ENCODE assay signal across 19 mouse cellular contexts in the genomic region with DNA sequence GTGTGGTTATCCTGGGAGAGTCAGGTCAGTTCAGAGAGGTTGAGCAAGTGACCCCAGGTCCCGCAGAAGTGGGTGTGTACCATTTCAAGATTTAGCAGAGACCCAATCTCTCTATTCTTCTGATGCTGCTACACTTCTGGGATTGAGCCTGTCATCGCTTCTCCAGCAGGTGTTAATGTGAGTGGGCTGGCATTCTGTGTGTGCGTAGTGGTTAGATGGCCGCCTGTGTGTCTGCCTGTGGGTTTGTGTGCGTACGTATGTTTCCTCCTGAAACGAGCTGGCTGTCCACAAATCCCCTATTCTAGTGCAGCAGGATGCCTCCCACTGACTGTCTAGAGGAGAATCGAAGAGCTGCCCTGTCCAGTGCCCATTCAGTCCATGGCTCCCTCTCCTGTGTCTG. TPM values are rescaled to one million over a fixed set of nuclear protein-coding genes. Genes with fewer than 3 reads are reported as not detected.
DNase-seq lines count a peak whose midpoint lies in the region; ATAC-seq lines count a peak whose summit lies in the region.
"Had no signal": no experiment of that assay in that cellular context is flagged by ENCODE, and none has a peak within 500 bp of the region (broad histone marks: within the 10 kb centered on the region; RNA-seq: fewer than 3 reads in every experiment).

No protein-coding gene starts in this region.

- DNase-seq in forebrain, embryonic 14.5 days (ENCODE audit: low spot score): peak; percentile 51
- no peak for DNase-seq in forebrain, embryonic 11.5 days (ENCODE audit: low spot score)
- no peak for DNase-seq in hindbrain, embryonic 11.5 days (ENCODE audit: low spot score)
- DNase-seq in right cerebral cortex, adult 18-20 months: peak; percentile 46
- no peak for DNase-seq in right cerebral cortex, postnatal 25 days
- DNase-seq: adrenal gland, adult 2 months; cerebellum, adult 11 months; cerebellum, adult 8-10 months; gastrocnemius, adult 2 months; gastrocnemius, postnatal 25 days; kidney, adult 2 months had no signal

- H3K27ac ChIP-seq in forebrain, embryonic 14.5 days (ENCODE audit: low read depth, low read length): no peak overlapping the region
- H3K27ac ChIP-seq in forebrain, embryonic 11.5 days (ENCODE audit: low read depth, low read length): no peak overlapping the region
- no peak overlapping the region for H3K27ac ChIP-seq in hindbrain, embryonic 15.5 days (replicated peaks)
- H3K27ac ChIP-seq in hindbrain, embryonic 11.5 days (ENCODE audit: low read depth, low read length): no peak overlapping the region
- no peak overlapping the region for H3K27ac ChIP-seq in intestine, embryonic 16.5 days (ENCODE audit: low read length)
- H3K27ac ChIP-seq: embryonic facial prominence, embryonic 15.5 days; gastrocnemius, adult 2 months; intestine, embryonic 15.5 days had no signal

- H3K4me2 ChIP-seq in forebrain, embryonic 14.5 days (ENCODE audit: low read length): no peak overlapping the region
- H3K4me2 ChIP-seq in forebrain, embryonic 11.5 days (ENCODE audit: low read depth, low read length, severe bottlenecking): no peak overlapping the region
- no peak overlapping the region for H3K4me2 ChIP-seq in hindbrain, embryonic 15.5 days
- H3K4me2 ChIP-seq in hindbrain, embryonic 11.5 days (replicated peaks; ENCODE audit: low read depth, low read length): no peak overlapping the region
- H3K4me2 ChIP-seq in intestine, embryonic 16.5 days (ENCODE audit: low read depth, low read length): no peak overlapping the region
- H3K4me2 ChIP-seq: embryonic facial prominence, embryonic 15.5 days; heart, embryonic 12.5 days; intestine, embryonic 15.5 days had no signal

- no peak overlapping the region for H3K4me3 ChIP-seq in forebrain, embryonic 14.5 days (ENCODE audit: low read depth, low read length)
- H3K4me3 ChIP-seq in forebrain, embryonic 11.5 days (ENCODE audit: low read depth, low read length): no peak overlapping the region
- no peak overlapping the region for H3K4me3 ChIP-seq in hindbrain, embryonic 15.5 days
- no peak overlapping the region for H3K4me3 ChIP-seq in hindbrain, embryonic 11.5 days (ENCODE audit: low read depth, low read length)
- no peak overlapping the region for H3K4me3 ChIP-seq in intestine, embryonic 16.5 days (ENCODE audit: low read length)
- H3K4me3 ChIP-seq: embryonic facial prominence, embryonic 15.5 days; erythroblast, embryonic 14.5 days; gastrocnemius, adult 2 months; heart, embryonic 12.5 days; intestine, embryonic 15.5 days had no signal

- H3K36me3 ChIP-seq in forebrain, embryonic 14.5 days (ENCODE audit: control insufficient read depth, insufficient read depth, low read length): no peaks in the 10 kb centered on the region
- H3K36me3 ChIP-seq in forebrain, embryonic 11.5 days (ENCODE audit: control insufficient read depth, insufficient read depth, low read length): no peaks in the 10 kb centered on the region
- no peaks in the 10 kb centered on the region for H3K36me3 ChIP-seq in hindbrain, embryonic 15.5 days
- no peaks in the 10 kb centered on the region for H3K36me3 ChIP-seq in hindbrain, embryonic 11.5 days (ENCODE audit: control insufficient read depth, insufficient read depth, low read length)
- no peaks in the 10 kb centered on the region for H3K36me3 ChIP-seq in intestine, embryonic 16.5 days (ENCODE audit: control insufficient read depth, insufficient read depth, low read length)
- H3K36me3 ChIP-seq: embryonic facial prominence, embryonic 15.5 days; heart, embryonic 12.5 days; intestine, embryonic 15.5 days had no signal

- H3K4me1 ChIP-seq in forebrain, embryonic 14.5 days (ENCODE audit: control insufficient read depth, insufficient read depth, low read length): peaks cover 41% of the 10 kb centered on the region
- H3K4me1 ChIP-seq in forebrain, embryonic 11.5 days (replicated peaks; ENCODE audit: control insufficient read depth, insufficient read depth, low read length): peaks cover 34% of the 10 kb centered on the region
- H3K4me1 ChIP-seq in hindbrain, embryonic 15.5 days (replicated peaks): peaks cover 54% of the 10 kb centered on the region
- peaks cover 11% of the 10 kb centered on the region for H3K4me1 ChIP-seq in hindbrain, embryonic 11.5 days (replicated peaks; ENCODE audit: control insufficient read depth, insufficient read depth, low read length)
- no peaks in the 10 kb centered on the region for H3K4me1 ChIP-seq in intestine, embryonic 16.5 days (ENCODE audit: control insufficient read depth, insufficient read depth, low read length)
- H3K4me1 ChIP-seq: intestine, embryonic 15.5 days had no signal

- ATAC-seq in forebrain, embryonic 14.5 days: no peak
- no peak for ATAC-seq in forebrain, embryonic 11.5 days (replicated peaks; ENCODE audit: low FRiP score)
- ATAC-seq in hindbrain, embryonic 15.5 days (ENCODE audit: low FRiP score, low read depth): no peak
- no peak for ATAC-seq in hindbrain, embryonic 11.5 days (ENCODE audit: low FRiP score)
- ATAC-seq in intestine, embryonic 16.5 days: no peak
- ATAC-seq: intestine, embryonic 15.5 days had no signal

- no peaks in the 10 kb centered on the region for H3K9me3 ChIP-seq in forebrain, embryonic 14.5 days (replicated peaks; ENCODE audit: control insufficient read depth, low read length)
- no peaks in the 10 kb centered on the region for H3K9me3 ChIP-seq in forebrain, embryonic 11.5 days (ENCODE audit: control insufficient read depth, low read length)
- no peaks in the 10 kb centered on the region for H3K9me3 ChIP-seq in hindbrain, embryonic 15.5 days
- H3K9me3 ChIP-seq in hindbrain, embryonic 11.5 days (ENCODE audit: control insufficient read depth, low read length): no peaks in the 10 kb centered on the region
- H3K9me3 ChIP-seq in intestine, embryonic 16.5 days (ENCODE audit: control insufficient read depth, low read length): no peaks in the 10 kb centered on the region
- H3K9me3 ChIP-seq: embryonic facial prominence, embryonic 15.5 days; heart, embryonic 12.5 days; intestine, embryonic 15.5 days had no signal

- H3K9ac ChIP-seq in forebrain, embryonic 14.5 days (ENCODE audit: low read length): peak overlapping the region; percentile 17; the same call in 1 of the 2 replicates
- no peak overlapping the region for H3K9ac ChIP-seq in forebrain, embryonic 11.5 days (ENCODE audit: low read length)
- 0 out of 2 replicates have a peak overlapping the region, but pooled peaks have one; percentile 8 for H3K9ac ChIP-seq in hindbrain, embryonic 15.5 days
- no peak overlapping the region for H3K9ac ChIP-seq in hindbrain, embryonic 11.5 days (ENCODE audit: low read depth, low read length)
- no peak overlapping the region for H3K9ac ChIP-seq in intestine, embryonic 16.5 days (ENCODE audit: low read depth, low read length)
- H3K9ac ChIP-seq: embryonic facial prominence, embryonic 15.5 days; heart, embryonic 12.5 days; intestine, embryonic 15.5 days had no signal

- H3K27me3 ChIP-seq in forebrain, embryonic 14.5 days (replicated peaks; ENCODE audit: control insufficient read depth, insufficient read depth, low read length): 0 out of 2 replicates have a peak, but pooled peaks cover 6% of the 10 kb centered on the region
- peaks cover 45% of the 10 kb centered on the region for H3K27me3 ChIP-seq in forebrain, embryonic 11.5 days (ENCODE audit: control insufficient read depth, insufficient read depth, low read length)
- peaks cover 22% of the 10 kb centered on the region for H3K27me3 ChIP-seq in hindbrain, embryonic 15.5 days
- H3K27me3 ChIP-seq in hindbrain, embryonic 11.5 days (ENCODE audit: control insufficient read depth, insufficient read depth, low read length): peaks cover 25% of the 10 kb centered on the region
- H3K27me3 ChIP-seq in intestine, embryonic 16.5 days (replicated peaks; ENCODE audit: control insufficient read depth, insufficient read depth, low read length): peaks cover 64% of the 10 kb centered on the region

- WGBS in forebrain, embryonic 14.5 days: 52% methylated on average over 8 of the region's 8 CpGs
- 62% methylated on average over 8 of the region's 8 CpGs for WGBS in forebrain, embryonic 11.5 days
- 60% methylated on average over 8 of the region's 8 CpGs for WGBS in hindbrain, embryonic 15.5 days
- WGBS in hindbrain, embryonic 11.5 days: 76% methylated on average over 8 of the region's 8 CpGs
- 61% methylated on average over 8 of the region's 8 CpGs for WGBS in intestine, embryonic 16.5 days

RNA-seq across cellular contexts. Expression of gene 1700025C18Rik, which starts 12.5 kb away (rescaled TPM):
- not detected in 2 replicates for polyA plus RNA-seq in forebrain, embryonic 14.5 days (2014; fragmentation: Nextera tagmentation; extraction: Ambion mirVana)
- polyA plus RNA-seq in forebrain, embryonic 11.5 days (2014; fragmentation: Nextera tagmentation; extraction: Ambion mirVana): not detected in 2 replicates
- not detected in 2 replicates for polyA plus RNA-seq in hindbrain, embryonic 15.5 days (2015; fragmentation: Nextera tagmentation; extraction: Ambion mirVana)
- not detected in 2 replicates for polyA plus RNA-seq in hindbrain, embryonic 11.5 days (2014; fragmentation: Nextera tagmentation; extraction: Ambion mirVana)
- not detected in 2 replicates for polyA plus RNA-seq in intestine, embryonic 16.5 days (2015; fragmentation: Nextera tagmentation; extraction: Ambion mirVana)
- polyA plus RNA-seq: adrenal gland, adult 2 months; embryonic facial prominence, embryonic 11.5 days; embryonic facial prominence, embryonic 15.5 days; erythroblast, embryonic 14.5 days; heart, embryonic 12.5 days; heart, embryonic 16.5 days; intestine, embryonic 15.5 days; kidney, adult 2 months had no signal

RNA-seq across cellular contexts. Expression of gene Cd40, which starts 22.6 kb away (rescaled TPM):
- 7.4 and 8.2 TPM in 2 replicates for polyA plus RNA-seq in forebrain, embryonic 14.5 days (2014; fragmentation: Nextera tagmentation; extraction: Ambion mirVana)
- polyA plus RNA-seq in forebrain, embryonic 11.5 days (2014; fragmentation: Nextera tagmentation; extraction: Ambion mirVana): 3.9 and 4.2 TPM in 2 replicates
- polyA plus RNA-seq in hindbrain, embryonic 15.5 days (2015; fragmentation: Nextera tagmentation; extraction: Ambion mirVana): 5.6 and 6.9 TPM in 2 replicates
- polyA plus RNA-seq in hindbrain, embryonic 11.5 days (2014; fragmentation: Nextera tagmentation; extraction: Ambion mirVana): 4.6 and 4.9 TPM in 2 replicates
- 7.6 and 9.7 TPM in 2 replicates for polyA plus RNA-seq in intestine, embryonic 16.5 days (2015; fragmentation: Nextera tagmentation; extraction: Ambion mirVana)

RNA-seq across cellular contexts. Expression of gene Ncoa5, which starts 43.4 kb away (rescaled TPM):
- 69.6 and 95.3 TPM in 2 replicates for polyA plus RNA-seq in forebrain, embryonic 14.5 days (2014; fragmentation: Nextera tagmentation; extraction: Ambion mirVana)
- polyA plus RNA-seq in forebrain, embryonic 11.5 days (2014; fragmentation: Nextera tagmentation; extraction: Ambion mirVana): 113 and 114 TPM in 2 replicates
- polyA plus RNA-seq in hindbrain, embryonic 15.5 days (2015; fragmentation: Nextera tagmentation; extraction: Ambion mirVana): 95.1 and 99.3 TPM in 2 replicates
- 79.0 and 79.5 TPM in 2 replicates for polyA plus RNA-seq in hindbrain, embryonic 11.5 days (2014; fragmentation: Nextera tagmentation; extraction: Ambion mirVana)
- 41.4 and 42.4 TPM in 2 replicates for polyA plus RNA-seq in intestine, embryonic 16.5 days (2015; fragmentation: Nextera tagmentation; extraction: Ambion mirVana)

Comparison
In these comparisons a context has a peak if more than half of its experiments do, and no peak if none do; other contexts are left out.
1. DNase-seq: peak in forebrain, embryonic 14.5 days (single experiment) and right cerebral cortex, adult 18-20 months (single experiment); none in forebrain, embryonic 11.5 days (single experiment), hindbrain, embryonic 11.5 days (single experiment) and right cerebral cortex, postnatal 25 days (single experiment).
2. H3K9ac ChIP-seq: peak in forebrain, embryonic 14.5 days (single experiment) and hindbrain, embryonic 15.5 days (single experiment); none in forebrain, embryonic 11.5 days (single experiment), hindbrain, embryonic 11.5 days (single experiment) and intestine, embryonic 16.5 days (single experiment).